Mouse (Mus musculus): ENCODE data around the gene Trp53tg5.

- TF ChIP-seq CTCF (IDR thresholded peaks at IDR 0.05; ENCODE audit: extremely low read depth, insufficient read depth, insufficient read length, insufficient replicate concordance) (no peak), POLR2A (IDR thresholded peaks at IDR 0.05; ENCODE audit: low read depth, low read length) (no peak)
Measured at GRCm38 (mm10) chr2:164522280-164522679, 48.8 kb upstream of the Trp53tg5 start.

All from spleen, adult 2 months (tissue).